Mouse (Mus musculus) heart, adult 8-10 months (tissue): ENCODE results near the gene Lrig2. TPM values are rescaled to one million over a fixed set of nuclear protein-coding genes. Genes with fewer than 3 reads are reported as not detected.

Experiments
- DNase-seq: peaks from one replicate; pipeline ENCODE4 v3.0.0; 2022; ENCODE audit warnings: low spot score
- total RNA-seq, 4 experiments: library from RNA; stranded (reverse); gene quantifications; 2 replicates each; pipeline ENCODE4 v1.2.4; 2022

Lrig2 gene
- total RNA-seq = 10 to 100 TPM in 1 of 4 experiments, 1 to 10 TPM in 3; 8.8 to 11.3 (median 9.4) TPM

DNA sequence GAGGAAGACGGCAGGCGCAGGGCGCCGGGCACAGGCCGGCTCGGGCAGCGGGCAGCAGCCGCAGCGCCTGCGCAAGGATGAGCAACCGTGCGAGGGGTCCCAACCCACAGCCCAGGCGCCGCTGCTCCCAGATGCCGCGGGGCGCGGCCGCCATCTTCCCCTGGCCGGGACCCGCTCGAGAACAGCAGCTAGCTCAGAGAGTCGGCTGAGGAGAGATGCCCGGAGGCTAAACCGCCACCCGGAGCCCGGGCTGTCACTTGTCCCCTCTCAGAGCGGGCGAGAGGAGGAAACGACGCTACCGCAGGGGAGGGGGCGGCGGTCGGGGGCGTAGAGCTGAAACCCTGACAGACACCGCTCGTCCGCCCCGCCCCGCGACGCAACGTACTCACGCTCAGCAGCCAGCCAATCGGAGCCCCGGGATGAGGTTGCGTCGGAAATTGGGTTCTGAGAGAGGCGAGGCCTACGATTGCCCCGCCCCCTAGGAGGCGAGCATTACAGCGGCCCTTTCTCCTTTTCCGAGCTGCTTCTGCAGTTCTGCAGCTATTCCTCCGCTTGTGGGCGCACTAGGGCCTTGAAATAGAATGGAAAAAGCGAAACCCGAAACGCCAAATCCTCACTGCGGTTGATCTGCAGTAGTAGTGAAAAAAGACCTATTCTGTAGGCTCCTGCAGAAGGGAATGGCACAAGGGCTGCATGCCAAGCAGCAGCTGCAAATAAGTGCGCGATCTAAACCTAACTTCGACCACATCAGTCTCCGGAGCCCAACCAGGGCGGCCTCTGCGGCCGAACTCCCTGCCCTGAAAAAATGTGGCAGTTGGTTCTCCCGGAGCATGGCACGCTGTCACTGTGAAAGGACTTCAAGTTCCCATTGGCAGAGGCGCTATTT, at the start of gene Lrig2:
Lrig2 (minus strand) TSS at position 381 of the 886 bp plus-strand sequence.
- peak; percentile 97 for DNase-seq

DNA sequence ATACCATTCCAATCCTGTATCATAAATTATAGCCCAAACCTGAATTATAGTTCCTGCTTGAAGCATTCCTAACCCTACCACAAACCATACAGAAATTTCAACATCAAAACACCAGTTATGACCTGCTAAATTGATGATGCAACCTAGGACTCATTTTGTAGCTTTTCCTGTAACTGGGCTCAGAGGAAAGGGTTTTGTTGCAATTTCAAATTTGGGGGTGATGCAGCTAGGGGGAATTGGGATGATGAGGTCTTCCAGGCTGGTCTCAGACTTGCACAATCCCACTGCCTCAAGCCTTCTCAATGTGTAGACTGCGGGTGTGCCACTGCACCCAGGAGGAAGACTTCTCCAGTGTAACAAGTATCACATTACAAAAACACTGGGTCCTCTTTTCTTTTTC, 44.9 kb upstream of the Lrig2 start:
- no peak for DNase-seq

- no peak for DNase-seq
Observed at GRCm38 (mm10) chr3:104550594-104550993, 38.9 kb upstream of the Lrig2 start.

DNA sequence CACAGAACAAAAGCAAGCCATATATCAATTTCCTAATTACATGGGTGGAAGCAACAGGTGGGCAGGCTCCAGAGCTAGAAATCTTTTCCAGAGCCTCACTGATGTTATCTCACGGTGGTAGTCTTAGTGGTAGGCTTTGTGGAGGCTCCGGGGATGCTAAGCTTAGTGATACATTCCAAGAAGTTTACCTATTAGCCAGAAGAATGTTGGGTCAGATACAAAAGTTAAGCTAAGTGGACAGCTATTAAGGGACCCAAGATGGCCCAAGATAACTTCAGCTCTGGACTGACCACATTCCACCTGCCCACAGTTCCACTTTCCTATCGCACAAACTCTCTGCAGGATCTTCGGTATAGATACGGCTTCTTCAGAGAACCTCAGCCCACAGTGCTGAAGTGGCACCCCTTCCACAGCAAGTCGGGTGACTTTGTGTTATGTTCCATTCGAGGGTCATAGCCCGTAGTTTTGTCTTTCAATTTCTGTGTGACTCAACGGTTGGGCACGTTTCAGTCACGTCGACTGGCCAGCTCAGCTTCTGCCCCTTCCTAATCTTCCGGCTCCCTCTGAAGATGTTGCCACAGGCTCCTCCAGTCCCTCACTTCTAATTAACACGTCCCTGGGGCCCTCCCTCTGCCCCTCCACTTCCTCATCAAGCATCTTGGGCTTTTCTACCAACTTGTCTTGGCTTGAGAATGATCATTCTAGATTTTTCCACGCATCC, 36.8 kb upstream of the Lrig2 start:
- no peak for DNase-seq

- no peak for DNase-seq
Observed at GRCm38 (mm10) chr3:104543825-104544224, 32.1 kb upstream of the Lrig2 start.

DNA sequence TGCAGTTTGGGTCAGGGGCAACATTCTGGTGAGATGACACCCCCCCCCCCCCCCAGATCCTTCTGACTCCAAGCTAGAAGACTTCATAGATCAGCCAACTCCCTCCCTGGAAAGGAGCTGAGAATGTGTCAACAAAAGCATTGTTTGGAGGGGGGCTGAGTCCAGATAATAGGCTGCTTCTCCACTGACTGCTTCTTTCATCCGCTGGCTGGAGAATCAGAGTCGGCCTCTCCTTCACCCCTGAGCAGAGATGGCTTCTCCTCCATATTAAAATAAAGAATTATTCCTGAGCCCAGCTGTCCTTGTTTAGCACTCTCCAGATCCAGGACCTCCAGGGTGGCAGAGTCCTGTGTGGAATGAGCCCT, 30.3 kb upstream of the Lrig2 start:
- no peak for DNase-seq

DNA sequence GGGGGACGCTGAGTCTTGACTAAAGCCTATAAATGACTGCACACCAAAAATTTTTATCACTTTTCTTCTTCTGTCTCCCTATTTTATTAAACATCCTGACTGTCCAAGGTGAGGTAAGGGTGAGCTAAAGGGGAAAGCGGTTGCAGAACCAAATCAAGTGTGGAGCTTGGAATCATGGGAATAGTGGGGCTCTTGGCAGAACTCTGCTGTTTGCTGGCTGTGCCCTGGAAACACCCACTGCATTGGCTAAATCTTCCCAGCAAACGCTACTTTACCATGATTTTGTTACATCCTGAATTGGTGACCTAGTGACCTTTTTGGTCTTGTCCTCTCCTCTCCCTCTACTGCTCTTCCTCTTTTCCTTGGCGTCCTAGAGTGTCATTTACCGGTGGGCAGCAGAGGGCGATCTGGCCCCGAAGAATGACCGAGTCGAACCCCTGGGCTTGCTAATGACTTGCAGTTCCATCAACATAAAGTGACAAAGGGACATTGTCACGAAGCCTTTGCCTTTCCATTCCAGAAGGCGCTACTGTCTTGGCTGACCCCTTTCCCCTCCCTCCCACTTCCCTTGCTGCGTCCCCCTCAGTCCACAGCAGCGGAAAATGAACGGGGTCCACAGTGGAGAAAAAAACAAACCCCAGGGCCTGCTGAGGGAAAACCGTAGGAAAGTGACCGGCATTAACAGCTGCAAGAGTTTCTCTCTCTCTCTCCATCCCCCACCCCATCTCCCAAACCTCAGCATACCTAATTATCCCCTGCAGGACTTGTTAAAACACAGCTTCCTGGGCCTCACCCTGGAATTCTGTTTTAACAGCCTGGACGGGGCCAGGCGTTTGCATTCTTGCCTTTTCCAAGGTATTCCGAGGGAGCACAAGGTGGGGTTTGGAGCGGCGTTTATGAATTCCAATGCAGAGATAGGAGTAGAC, 29.7 kb upstream of the Lrig2 start:
- DNase-seq = peak; percentile 72

DNA sequence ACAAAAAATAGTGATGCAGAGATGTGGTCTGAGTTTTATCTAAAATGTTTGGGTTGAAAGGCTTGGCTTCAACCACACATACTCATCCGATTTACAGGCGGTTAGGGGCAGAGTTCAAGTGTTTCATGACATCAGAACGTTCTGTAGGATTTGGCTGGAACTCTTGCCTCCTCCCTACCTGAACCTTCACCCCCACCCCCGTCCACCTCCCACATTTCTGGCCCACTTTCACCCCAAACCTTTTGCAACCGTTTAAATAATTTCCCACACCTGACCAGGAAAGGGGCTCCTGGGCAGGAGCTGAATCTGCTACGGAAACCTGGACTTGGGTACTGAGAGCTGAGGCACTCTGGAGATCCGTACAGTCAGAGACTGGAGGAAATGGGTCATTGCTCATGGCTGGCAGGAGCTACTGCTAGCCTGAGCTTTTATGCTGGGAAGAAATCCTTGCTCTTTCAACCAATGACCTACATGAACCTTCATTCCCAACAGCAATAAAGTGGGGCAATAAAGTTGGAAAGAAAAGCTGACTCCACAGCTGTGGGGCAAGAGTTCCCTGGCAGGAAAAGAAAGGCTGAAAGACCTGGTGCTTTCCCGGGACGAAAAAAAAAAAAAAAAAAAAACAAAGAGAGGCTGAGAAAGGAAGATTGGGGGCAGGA, 28.9 kb upstream of the Lrig2 start:
- no peak for DNase-seq

GRCm38 (mm10) chr3:104533223-104533622, 21.5 kb upstream of the Lrig2 start:
- DNase-seq = no peak

GRCm38 (mm10) chr3:104526115-104526882, 14.6 kb upstream of the Lrig2 start:
- DNase-seq = no peak

DNA sequence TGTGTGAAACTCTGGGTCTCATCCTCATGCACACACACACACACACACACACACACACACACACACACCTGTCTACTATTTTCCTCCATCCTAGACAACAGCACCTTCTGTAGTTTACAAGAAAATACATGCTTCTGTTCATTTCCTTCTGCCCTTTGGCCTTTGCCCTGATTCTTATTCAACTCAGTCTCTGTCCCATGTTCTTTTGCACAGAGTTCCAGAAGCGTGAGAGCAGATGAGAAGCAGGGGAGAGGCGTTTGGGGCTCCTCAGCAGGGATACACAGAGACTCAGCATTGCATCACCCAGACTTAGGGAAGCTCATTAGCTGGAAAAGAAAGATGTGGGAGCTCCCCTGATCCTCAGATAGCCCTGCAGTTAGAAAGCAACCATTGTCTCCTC, 13.8 kb upstream of the Lrig2 start:
- no peak for DNase-seq

DNA sequence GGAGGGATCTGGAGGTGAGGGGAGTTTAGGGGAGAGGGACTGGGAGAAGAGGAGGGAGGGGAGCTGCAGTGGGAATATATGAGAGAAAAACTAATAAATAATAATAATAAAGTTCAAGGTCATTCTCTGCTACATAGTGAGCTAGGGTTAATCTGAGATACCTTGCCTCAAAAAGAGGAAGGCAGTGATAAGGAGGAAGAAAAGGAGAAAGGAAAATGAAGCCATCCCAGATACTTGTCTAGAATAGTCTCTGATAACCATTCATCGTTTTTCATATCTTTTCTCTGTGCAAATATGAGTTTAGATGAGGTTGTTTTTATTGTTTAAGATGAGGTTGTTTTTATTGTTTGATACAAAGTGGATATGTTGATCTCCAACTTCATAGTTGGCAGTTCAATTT, 13.3 kb upstream of the Lrig2 start:
- no peak for DNase-seq

GRCm38 (mm10) chr3:104523333-104523871, 11.7 kb upstream of the Lrig2 start:
- DNase-seq = peak; percentile 23

- no peak for DNase-seq
Observed at GRCm38 (mm10) chr3:104521341-104521924, 9.7 kb upstream of the Lrig2 start.

DNA sequence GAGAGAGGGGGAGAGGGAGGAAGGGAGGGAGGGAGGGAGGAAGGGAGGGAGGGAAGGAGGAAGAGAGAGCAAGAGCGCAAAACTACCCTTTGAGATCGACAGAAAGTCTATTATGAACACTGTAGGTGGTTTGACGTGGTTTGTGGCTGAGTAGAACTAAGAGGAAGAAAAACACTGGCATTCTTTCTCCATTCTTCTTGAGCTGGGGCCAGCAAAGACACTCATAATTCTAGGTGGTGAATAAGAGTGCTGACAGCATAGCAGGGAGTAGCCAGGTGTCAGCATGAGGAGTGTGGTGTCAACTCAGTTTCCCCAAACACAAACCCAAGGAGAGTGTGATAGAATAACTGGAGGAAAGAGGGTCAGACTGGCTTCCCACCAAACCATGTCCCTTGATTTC, 8.8 kb upstream of the Lrig2 start:
- no peak for DNase-seq

GRCm38 (mm10) chr3:104518931-104519330, 7.2 kb upstream of the Lrig2 start:
- DNase-seq = no peak

- no peak for DNase-seq
Observed at GRCm38 (mm10) chr3:104518411-104518810, 6.7 kb upstream of the Lrig2 start.

GRCm38 (mm10) chr3:104517161-104517560, 5.4 kb upstream of the Lrig2 start:
- DNase-seq = no peak

GRCm38 (mm10) chr3:104514510-104514909, 2.8 kb upstream of the Lrig2 start:
- DNase-seq = no peak

- no peak for DNase-seq
Observed at GRCm38 (mm10) chr3:104512424-104512748, 668 bp upstream of the Lrig2 start.
